19 mouse cellular contexts compared by ENCODE assay signal in the genomic region with DNA sequence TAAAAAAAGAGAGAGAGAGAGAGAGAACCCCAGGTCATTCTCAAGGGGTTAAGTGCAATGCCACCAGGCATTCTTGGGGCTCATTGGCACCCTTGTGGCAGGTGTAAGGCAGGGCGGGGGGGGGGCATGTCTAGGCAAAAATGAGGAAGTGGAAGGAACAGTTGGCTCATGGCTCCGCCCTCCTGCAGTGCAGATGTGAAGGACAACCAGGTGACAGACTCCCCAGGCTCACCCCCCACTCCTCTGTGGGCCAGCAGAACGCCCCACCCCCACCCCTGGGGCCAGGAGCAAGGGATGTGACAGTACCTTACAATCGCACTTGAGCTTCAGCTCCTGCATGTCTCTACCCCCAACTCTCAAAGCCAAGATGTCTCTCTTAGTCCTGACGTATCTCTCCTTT.
DNase-seq lines count a peak whose midpoint lies in the region; ATAC-seq lines count a peak whose summit lies in the region.
"Had no signal": no experiment of that assay in that cellular context is flagged by ENCODE, and none has a peak within 500 bp of the region (broad histone marks: within the 10 kb centered on the region; RNA-seq: fewer than 3 reads in every experiment).

No protein-coding gene starts in this region.

- H3K4me1 ChIP-seq in liver, embryonic 12.5 days, result peaks cover 51% of the 10 kb centered on the region

- H3K4me3 ChIP-seq in liver, embryonic 12.5 days, result no peak overlapping the region
- H3K4me3 ChIP-seq: erythroblast, embryonic 14.5 days; intestine, embryonic 15.5 days; liver, embryonic 13.5 days had no signal

- no peak overlapping the region for H3K9ac ChIP-seq in liver, embryonic 12.5 days
- H3K9ac ChIP-seq: intestine, embryonic 15.5 days; liver, embryonic 13.5 days had no signal

- DNase-seq in liver, result peak; percentile 41
- peak; percentile 37 to 41 for DNase-seq in spleen, postnatal 14 days (ENCODE audit: low spot score in 2 of 2)
- peak; percentile 77 for DNase-seq in thymus, postnatal 4 days
- DNase-seq in left cerebral cortex, adult 18-20 months (ENCODE audit: low spot score in 2 of 2), result no peak
- no peak for DNase-seq in lung, adult 18-20 months
- DNase-seq in right cerebral cortex, postnatal 14 days, result no peak
- DNase-seq: cerebellum, adult 9-11 months; gastrocnemius, postnatal 10 days; kidney, postnatal 14 days; layer of hippocampus, postnatal 36 days; liver, embryonic 13.5 days; lung, postnatal 4 days; midbrain, embryonic 14.5 days had no signal

- 0 out of 2 replicates have a peak, but pooled peaks cover 4% of the 10 kb centered on the region for H3K36me3 ChIP-seq in liver, embryonic 12.5 days
- H3K36me3 ChIP-seq: liver, embryonic 13.5 days had no signal

- WGBS in liver, embryonic 12.5 days (ENCODE audit: insufficient replicate concordance), result 22% methylated on average over 5 of the region's 5 CpGs

- H3K4me2 ChIP-seq in liver, embryonic 12.5 days, result no peak overlapping the region
- H3K4me2 ChIP-seq: heart, embryonic 11.5 days; intestine, embryonic 15.5 days; liver, embryonic 13.5 days had no signal

- no peak for ATAC-seq in liver, embryonic 12.5 days
- peak; percentile 53 for ATAC-seq in common myeloid progenitor, adult 5-6 weeks (replicated peaks; ENCODE audit: low read depth, poor library complexity, severe bottlenecking)
- ATAC-seq: intestine, embryonic 15.5 days; Patski had no signal

- no peak overlapping the region for H3K27ac ChIP-seq in liver, embryonic 12.5 days
- H3K27ac ChIP-seq: intestine, embryonic 15.5 days; liver, embryonic 13.5 days had no signal

- H3K9me3 ChIP-seq in liver, embryonic 12.5 days (replicated peaks), result no peaks in the 10 kb centered on the region
- H3K9me3 ChIP-seq: intestine, embryonic 15.5 days; liver, embryonic 13.5 days had no signal

- H3K27me3 ChIP-seq in liver, embryonic 12.5 days (replicated peaks), result peaks cover 17% of the 10 kb centered on the region
- H3K27me3 ChIP-seq: intestine, embryonic 15.5 days; Patski had no signal

Comparison
In these comparisons a context has a peak if more than half of its experiments do, and no peak if none do; other contexts are left out.
1. DNase-seq: peak in liver (single experiment), spleen, postnatal 14 days (2 of 2) and thymus, postnatal 4 days (single experiment); none in left cerebral cortex, adult 18-20 months (0 of 2), lung, adult 18-20 months (0 of 2) and right cerebral cortex, postnatal 14 days (single experiment).